Mouse (Mus musculus): Measurements from ENCODE around the gene Vmn1r124. TPM values are rescaled to one million over a fixed set of nuclear protein-coding genes. Genes with fewer than 3 reads are reported as not detected.
"Not testable (repeated sequence)": the region's sequence is repeated elsewhere in the genome, so short reads cannot be mapped to it uniquely, and the experiment has no call there.

Gene Vmn1r124
- total RNA-seq (2021): not detected
- long read RNA-seq, experiment 1: 0 reads
- long read RNA-seq, experiment 2: 0 reads

DNA sequence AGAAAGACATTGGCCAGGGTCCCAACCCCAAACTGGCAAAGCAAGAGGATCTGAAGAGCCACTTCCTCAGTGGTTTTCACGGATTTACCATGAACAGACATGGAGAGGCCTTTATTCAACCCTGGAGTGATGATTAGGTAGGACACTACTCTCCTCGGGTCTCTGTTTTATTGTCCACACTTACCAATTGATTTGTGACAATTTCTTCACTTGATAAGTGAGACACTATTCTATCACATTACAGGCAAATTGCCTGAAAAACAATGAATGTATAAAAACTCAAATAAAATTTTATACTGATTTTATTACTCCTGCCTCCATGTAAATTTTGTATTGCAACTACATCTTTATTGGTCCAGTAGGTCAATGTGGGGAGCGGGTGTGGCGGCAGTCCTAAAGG, at the start of gene Vmn1r124:
Vmn1r124 (minus strand) TSS at position 101 of the 400 bp plus-strand sequence.
- DNase-seq: not testable (repeated sequence)

GRCm38 (mm10) chr7:21301367-21301766, 41.0 kb upstream of the Vmn1r124 start, which contains the start of gene Vmn1r126:
Vmn1r126 (minus strand) TSS chr7:21301467.
- not testable (repeated sequence) for DNase-seq

DNA sequence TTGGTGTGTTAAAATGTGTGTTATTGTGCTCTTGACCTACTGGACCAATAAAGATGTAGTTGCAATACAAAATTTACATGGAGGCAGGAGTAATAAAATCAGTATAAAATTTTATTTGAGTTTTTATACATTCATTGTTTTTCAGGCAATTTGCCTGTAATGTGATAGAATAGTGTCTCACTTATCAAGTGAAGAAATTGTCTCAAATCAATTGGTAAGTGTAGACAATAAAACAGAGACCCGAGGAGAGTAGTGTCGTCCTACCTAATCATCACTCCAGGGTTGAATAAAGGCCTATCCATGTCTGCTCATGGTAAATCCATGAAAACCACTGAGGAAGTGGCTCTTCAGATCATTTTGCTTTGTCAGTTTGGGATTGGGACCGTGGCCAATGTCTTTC, 11.5 kb upstream of the Vmn1r124 start, which contains the start of gene Vmn1r125:
Vmn1r125 (plus strand) TSS at position 301 of the 400 bp plus-strand sequence.
- DNase-seq: not testable (repeated sequence)

Other genes starting within 250 kb of the Vmn1r124 start
- not detected for gene Vmn1r119, start 248.2 kb downstream of the Vmn1r124 start, total RNA-seq (2021)
- gene Vmn1r120, start 206.8 kb downstream of the Vmn1r124 start, total RNA-seq (2021): not detected
- gene Vmn1r121, start 162.1 kb downstream of the Vmn1r124 start, total RNA-seq (2021): not detected
- gene Vmn1r122, start 126.5 kb downstream of the Vmn1r124 start, total RNA-seq (2021): not detected
- not detected for gene Vmn1r123, start 98.4 kb downstream of the Vmn1r124 start, total RNA-seq (2021)
- gene Gm5157, start 70.2 kb downstream of the Vmn1r124 start, total RNA-seq (2021): not detected
- not detected for gene Vmn1r125, start 11.6 kb upstream of the Vmn1r124 start, total RNA-seq (2021)
- gene Vmn1r126, start 40.9 kb upstream of the Vmn1r124 start, total RNA-seq (2021): not detected
- gene Vmn1r127, start 59.2 kb upstream of the Vmn1r124 start, total RNA-seq (2021): not detected
- not detected for gene Vmn1r128, start 88.8 kb upstream of the Vmn1r124 start, total RNA-seq (2021)
- not detected for gene Vmn1r129, start 100.7 kb upstream of the Vmn1r124 start, total RNA-seq (2021)
- not detected for gene Gm6882, start 172.1 kb upstream of the Vmn1r124 start, total RNA-seq (2021)

All from gastrocnemius, postnatal 10 days (tissue).